ENCODE assay signal across 19 mouse cellular contexts in genomic region chr11:84619713-84620112, GRCm38 (mm10).
DNase-seq lines count a peak whose midpoint lies in the region; ATAC-seq and TF ChIP-seq lines count a peak whose summit lies in the region.
"Had no signal": no experiment of that assay in that cellular context is flagged by ENCODE, and none has a peak within 500 bp of the region (broad histone marks: within the 10 kb centered on the region; RNA-seq: fewer than 3 reads in every experiment).

No protein-coding gene starts in this region.

- no peak overlapping the region for H3K9ac ChIP-seq in liver, adult 2 months (ENCODE audit: low read depth, low read length)
- no peak overlapping the region for H3K9ac ChIP-seq in liver, embryonic 12.5 days
- no peak overlapping the region for H3K9ac ChIP-seq in midbrain, postnatal 0 days (replicated peaks; ENCODE audit: low read length, poor library complexity, severe bottlenecking)
- H3K9ac ChIP-seq: forebrain, embryonic 13.5 days; forebrain, postnatal 0 days; heart, embryonic 13.5 days; hindbrain, embryonic 15.5 days had no signal

- TF ChIP-seq CTCF in liver, adult 2 months (IDR thresholded peaks at IDR 0.05; ENCODE audit: low read depth, low read length) = no peak
- TF ChIP-seq CTCF in midbrain, postnatal 0 days (IDR thresholded peaks at IDR 0.05) = no peak
- no peak for TF ChIP-seq CTCF in thymus, adult 2 months (IDR thresholded peaks at IDR 0.05; ENCODE audit: borderline replicate concordance, control insufficient read depth, extremely low read depth, insufficient read depth, low read length, poor library complexity)

- no peak overlapping the region for H3K27ac ChIP-seq in liver, adult 2 months (replicated peaks; ENCODE audit: insufficient read depth, low read depth, low read length)
- H3K27ac ChIP-seq in liver, embryonic 12.5 days = no peak overlapping the region
- no peak overlapping the region for H3K27ac ChIP-seq in midbrain, postnatal 0 days (ENCODE audit: low read depth, low read length)
- H3K27ac ChIP-seq in thymus, adult 2 months (ENCODE audit: control insufficient read depth, insufficient read depth, low read length) = no peak overlapping the region
- H3K27ac ChIP-seq: embryonic facial prominence, embryonic 10.5 days; forebrain, embryonic 13.5 days; heart, embryonic 13.5 days; hindbrain, embryonic 15.5 days had no signal

- WGBS in liver, adult 2 months = 82% methylated on average over 4 of the region's 4 CpGs
- WGBS in liver, embryonic 12.5 days (ENCODE audit: insufficient replicate concordance) = 67% methylated on average over 4 of the region's 4 CpGs
- WGBS in midbrain, postnatal 0 days = 90% methylated on average over 4 of the region's 4 CpGs
- 15% methylated on average over 4 of the region's 4 CpGs for WGBS in thymus, adult 2 months

- H3K4me2 ChIP-seq in liver, embryonic 12.5 days = no peak overlapping the region
- H3K4me2 ChIP-seq in midbrain, postnatal 0 days (ENCODE audit: low read depth, low read length, poor library complexity, severe bottlenecking) = no peak overlapping the region
- H3K4me2 ChIP-seq: forebrain, embryonic 13.5 days; heart, embryonic 13.5 days; hindbrain, embryonic 15.5 days had no signal

- no peak overlapping the region for H3K4me3 ChIP-seq in liver, adult 2 months (ENCODE audit: insufficient read depth, low read depth, low read length)
- H3K4me3 ChIP-seq in liver, embryonic 12.5 days = no peak overlapping the region
- no peak overlapping the region for H3K4me3 ChIP-seq in midbrain, postnatal 0 days (ENCODE audit: low read depth, low read length)
- no peak overlapping the region for H3K4me3 ChIP-seq in thymus, adult 2 months (ENCODE audit: control insufficient read depth, insufficient read depth, low read length)
- H3K4me3 ChIP-seq: embryonic facial prominence, embryonic 10.5 days; forebrain, embryonic 13.5 days; heart, embryonic 13.5 days; hindbrain, embryonic 15.5 days had no signal

- H3K4me1 ChIP-seq in liver, adult 2 months (ENCODE audit: control insufficient read depth, insufficient read depth, low read length) = no peaks in the 10 kb centered on the region
- 0 out of 2 replicates have a peak, but pooled peaks cover 5% of the 10 kb centered on the region for H3K4me1 ChIP-seq in liver, embryonic 12.5 days
- H3K4me1 ChIP-seq in midbrain, postnatal 0 days (ENCODE audit: insufficient read depth, low read length) = no peaks in the 10 kb centered on the region
- no peaks in the 10 kb centered on the region for H3K4me1 ChIP-seq in thymus, adult 2 months (replicated peaks; ENCODE audit: control insufficient read depth, insufficient read depth, low read length)
- H3K4me1 ChIP-seq: forebrain, embryonic 13.5 days; heart, embryonic 13.5 days; hindbrain, embryonic 15.5 days had no signal

- no peaks in the 10 kb centered on the region for H3K79me2 ChIP-seq in liver, adult 2 months (ENCODE audit: control insufficient read depth, insufficient read depth, low read length)

- peak; percentile 12 for DNase-seq in liver, adult 2 months (ENCODE audit: extremely low read depth, low read depth, low spot score)
- peak; percentile 8 to 37 for DNase-seq in spleen, postnatal 36 days (ENCODE audit: low spot score in 2 of 2)
- DNase-seq in spleen, postnatal 4 days (ENCODE audit: low spot score in 2 of 2) = no peak
- DNase-seq in cerebellum, adult 9-10 months = no peak
- no peak for DNase-seq in midbrain, postnatal 0 days (ENCODE audit: low spot score)
- DNase-seq in thymus, adult 2 months = no peak
- DNase-seq: adrenal gland, postnatal 10 days; cerebellum, adult 11-12 months; cerebellum, adult 9-11 months; cerebellum, postnatal 36 days; forebrain, postnatal 0 days; gastrocnemius, postnatal 14 days; heart, postnatal 36 days had no signal

- no peak for TF ChIP-seq POLR2A in liver, adult 2 months (IDR thresholded peaks at IDR 0.05; ENCODE audit: extremely low read depth, insufficient read depth, low read length)
- no peak for TF ChIP-seq POLR2A in thymus, adult 2 months (IDR thresholded peaks at IDR 0.05; ENCODE audit: control insufficient read depth, extremely low read depth, insufficient read depth, low read length, poor library complexity)

- H3K9me3 ChIP-seq in liver, embryonic 12.5 days (replicated peaks) = no peaks in the 10 kb centered on the region
- H3K9me3 ChIP-seq in midbrain, postnatal 0 days (ENCODE audit: low read length) = no peaks in the 10 kb centered on the region
- H3K9me3 ChIP-seq: embryonic facial prominence, embryonic 10.5 days; forebrain, embryonic 13.5 days; heart, embryonic 13.5 days; hindbrain, embryonic 15.5 days had no signal

- peaks cover 2% of the 10 kb centered on the region; the same call in 1 of the 2 replicates for H3K27me3 ChIP-seq in liver, adult 2 months (ENCODE audit: control insufficient read depth, insufficient read depth, low read length)
- H3K27me3 ChIP-seq in liver, embryonic 12.5 days (replicated peaks) = peaks cover 34% of the 10 kb centered on the region; the same call in 1 of the 2 replicates
- H3K27me3 ChIP-seq in midbrain, postnatal 0 days (ENCODE audit: insufficient read depth, low read length) = no peaks in the 10 kb centered on the region
- H3K27me3 ChIP-seq in thymus, adult 2 months (ENCODE audit: control insufficient read depth, insufficient read depth, low read length) = no peaks in the 10 kb centered on the region
- H3K27me3 ChIP-seq: heart, embryonic 13.5 days; hindbrain, embryonic 15.5 days had no signal

- no peaks in the 10 kb centered on the region for H3K36me3 ChIP-seq in liver, adult 2 months (ENCODE audit: control insufficient read depth, insufficient read depth, low read length)
- H3K36me3 ChIP-seq in liver, embryonic 12.5 days = no peaks in the 10 kb centered on the region
- H3K36me3 ChIP-seq in midbrain, postnatal 0 days (ENCODE audit: insufficient read depth, low read length) = no peaks in the 10 kb centered on the region
- H3K36me3 ChIP-seq in thymus, adult 2 months (ENCODE audit: control insufficient read depth, insufficient read depth, low read length) = no peaks in the 10 kb centered on the region
- H3K36me3 ChIP-seq: embryonic facial prominence, embryonic 10.5 days; heart, embryonic 13.5 days; hindbrain, embryonic 15.5 days had no signal

- ATAC-seq in liver, embryonic 12.5 days = no peak
- peak; percentile 60 for ATAC-seq in megakaryocyte progenitor cell, adult 5-6 weeks (replicated peaks; ENCODE audit: poor library complexity)
- no peak for ATAC-seq in midbrain, postnatal 0 days (ENCODE audit: low FRiP score)
- ATAC-seq: forebrain, embryonic 13.5 days; forebrain, postnatal 0 days had no signal

Comparison
In these comparisons a context has a peak if more than half of its experiments do, and no peak if none do; other contexts are left out.
1. DNase-seq: peak in liver, adult 2 months (single experiment) and spleen, postnatal 36 days (2 of 2); none in spleen, postnatal 4 days (0 of 2), cerebellum, adult 9-10 months (single experiment), midbrain, postnatal 0 days (single experiment) and thymus, adult 2 months (single experiment).